Mouse (Mus musculus) ES-Bruce4 (cell line): ENCODE data around the gene Cep170b.

Source experiments
- CTCF ChIP-seq: IDR thresholded peaks from one replicate; pipeline ENCODE4 v1.8.1; 2011; ENCODE audit warnings: low read depth, low read length
- EP300 ChIP-seq: IDR thresholded peaks from 2 replicates; pipeline ENCODE4 v1.6.1; 2011; ENCODE audit warnings: low read depth, low read length; ENCODE audit not compliant: insufficient read depth
- POLR2A ChIP-seq: IDR thresholded peaks from one replicate; pipeline ENCODE4 v1.8.1; 2011; ENCODE audit warnings: low read length; ENCODE audit not compliant: insufficient read depth

DNA sequence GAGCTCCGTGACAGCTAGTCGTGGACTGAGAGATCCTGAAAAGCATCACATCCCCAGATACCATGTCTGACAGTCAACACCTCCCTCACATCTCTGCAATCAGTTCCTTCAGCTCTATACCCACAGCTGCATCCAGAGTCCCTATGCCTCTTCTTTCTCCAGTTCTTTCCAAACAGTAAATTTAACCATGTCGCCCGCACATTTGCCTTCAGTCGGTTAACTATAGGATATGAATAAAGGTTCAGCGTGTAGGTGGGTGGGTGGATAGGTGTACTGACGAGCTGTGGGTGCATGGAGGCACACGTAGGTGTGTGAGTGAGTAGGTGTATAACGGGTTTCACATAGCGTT is 26.2 kb upstream of the Cep170b start:
- no peak for TF ChIP-seq POLR2A
- no peak for TF ChIP-seq EP300
- TF ChIP-seq CTCF: no peak
